Mouse (Mus musculus) mouse trophoblast stem cell (cell line): ENCODE measurements at regions not wholly inside any gene's neighbourhood (a gene's known extent, or its start where the extent isn't known, plus 50 kb on each side); places are given as distances from the start of the nearest gene placed in this dataset.

Experiments
- in situ Hi-C, 2 experiments: fragments of 300-500 bp; cut with MseI, MboI; formaldehyde crosslinking; loops; 2 replicates in 1 of 2; 3 replicates in 1 of 2; pipeline ENCODE4 v1.15.1; 2025

GRCm38 (mm10) chr13:39161980-39162379, 201.3 kb upstream of the Slc35b3 start:
- in situ Hi-C loops, result no loop called here

- in situ Hi-C loops, result no loop called here
These were observed 167.3 kb upstream of the Slc35b3 start for GRCm38 (mm10) chr13:39127942-39128341.

- in situ Hi-C loops, result no loop called here
These were observed 131.4 kb upstream of the Slc35b3 start for GRCm38 (mm10) chr13:39092058-39092457.

DNA sequence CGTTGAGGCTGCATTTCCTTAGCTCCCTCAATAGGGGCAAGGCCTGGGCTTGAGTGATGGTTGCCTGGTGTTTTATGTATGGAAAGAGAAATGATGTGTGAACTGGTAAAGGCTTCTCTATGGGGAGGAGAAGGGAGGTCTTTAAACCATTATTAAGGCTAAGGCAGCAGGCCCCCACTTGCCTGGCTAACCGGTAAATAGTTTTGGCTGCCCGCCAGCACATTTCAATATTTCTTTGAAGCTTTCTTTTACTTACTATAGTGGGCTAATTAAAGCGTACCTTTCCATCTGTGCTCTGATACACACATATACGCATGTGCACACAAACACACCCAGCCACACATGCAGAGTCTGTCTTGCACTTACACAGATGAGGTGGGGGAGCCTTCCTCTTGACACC, 123.9 kb upstream of the Slc35b3 start:
- in situ Hi-C loops, result no loop called here

DNA sequence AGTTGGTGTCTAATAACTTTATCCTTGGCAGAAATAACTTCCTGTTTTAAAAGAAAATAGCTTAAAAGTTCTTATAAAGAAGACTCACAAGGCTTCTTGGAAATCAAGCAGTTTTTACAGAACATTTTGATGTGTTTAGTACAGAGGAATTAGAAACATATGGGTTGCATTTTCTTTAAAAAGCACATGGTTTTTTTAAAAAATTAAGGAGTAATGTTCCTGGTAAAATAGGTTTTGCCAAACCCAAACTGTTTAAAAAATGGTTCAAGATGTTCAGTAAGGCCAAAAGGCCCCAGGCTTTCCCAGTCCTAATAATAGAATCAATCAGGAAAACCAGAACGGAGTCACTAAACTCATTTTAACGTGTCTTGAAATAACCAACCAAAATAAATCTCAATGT, 113.5 kb upstream of the Slc35b3 start:
- in situ Hi-C loops, result no loop called here

DNA sequence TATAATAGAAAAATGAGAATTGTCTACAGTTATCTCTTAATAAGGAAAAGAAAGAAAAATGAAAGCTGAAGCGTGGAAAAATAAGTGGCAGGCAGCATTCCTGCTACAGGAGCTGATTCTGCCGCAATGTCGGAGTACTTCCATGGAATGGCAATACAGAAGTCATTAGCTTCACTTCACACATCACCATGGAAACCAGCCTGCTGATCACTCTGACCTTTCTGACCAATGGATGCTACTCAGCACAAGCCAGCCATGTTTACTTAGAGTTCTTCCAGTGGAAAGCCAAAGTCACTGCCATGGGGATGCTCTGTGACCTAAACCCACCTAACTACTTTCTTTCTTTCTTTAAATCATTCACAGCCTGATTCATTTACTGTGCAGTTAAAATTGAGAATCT, 71.6 kb upstream of the Slc35b3 start:
- in situ Hi-C loops, result no loop called here

DNA sequence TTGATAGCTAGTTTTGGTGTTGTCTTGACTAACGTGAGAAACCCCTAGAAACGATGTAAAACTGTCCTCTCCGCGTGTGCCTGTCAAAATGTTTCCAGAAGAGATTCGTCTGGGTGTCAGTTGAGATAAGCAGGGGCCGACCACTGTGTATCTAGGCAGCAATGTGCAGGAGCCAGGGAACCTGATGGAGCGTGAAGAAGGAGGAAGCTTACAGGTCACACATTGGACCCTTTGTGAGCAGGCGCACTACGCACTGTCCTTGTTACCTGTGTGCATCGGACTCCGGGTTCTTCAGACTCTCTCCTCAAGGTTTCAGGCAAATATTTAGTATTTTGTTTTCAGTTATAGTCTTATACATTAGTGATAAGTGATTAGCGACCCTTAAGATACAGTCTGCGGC, 59.5 kb upstream of the Slc35b3 start:
- in situ Hi-C loops, result no loop called here

DNA sequence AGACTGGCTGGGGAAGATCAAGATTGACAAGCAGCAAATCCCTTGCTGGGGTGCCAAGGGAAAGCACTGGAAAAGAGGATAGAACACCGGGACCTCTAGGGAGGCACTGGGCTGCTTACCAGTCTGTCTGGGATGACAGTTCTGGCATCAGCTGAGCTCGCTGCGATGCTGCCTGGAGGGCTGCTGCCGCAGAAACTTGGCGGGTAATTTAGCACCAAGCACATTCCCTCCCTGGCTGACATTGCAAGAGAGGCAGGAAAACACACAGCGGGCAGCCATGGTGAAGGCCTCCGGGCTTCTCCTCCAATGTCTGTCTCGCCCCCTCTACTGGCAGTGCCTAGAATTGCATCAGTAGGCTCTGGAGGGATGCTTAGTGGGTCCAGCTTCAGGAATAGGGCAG, 51.0 kb upstream of the Slc35b3 start:
- in situ Hi-C loops, result no loop called here
